Mouse (Mus musculus) embryonic facial prominence, embryonic 14.5 days (tissue): ENCODE results near the gene 4921511C20Rik. TPM values are rescaled to one million over a fixed set of nuclear protein-coding genes. Genes with fewer than 3 reads are reported as not detected.

Source experiments
- ATAC-seq: fragments of 200-750 bp; cut with Nextera tagmentation; 2 replicates; pipeline ENCODE4 v1.8.0; 2017; ENCODE audit warnings: low read depth, moderate number of reproducible peaks, moderate TSS enrichment
- DNase-seq: peaks from one replicate; pipeline ENCODE4 v3.0.0-alpha.2; 2015; ENCODE audit warnings: low spot score
- H3K27ac ChIP-seq: fragments of 300-500 bp; sonication (generic); replicated peaks from 2 replicates; pipeline ENCODE4 v1.5.1; 2014; ENCODE audit warnings: low read depth, mild to moderate bottlenecking, low read length, moderate library complexity
- H3K27me3 ChIP-seq: fragments of 300-500 bp; sonication (generic); replicated peaks from 2 replicates; pipeline ENCODE4 v1.6.1; 2014; ENCODE audit warnings: low read length; ENCODE audit not compliant: control insufficient read depth, insufficient read depth
- H3K36me3 ChIP-seq: fragments of 300-500 bp; sonication (generic); 2 replicates; pipeline ENCODE4 v1.6.1; 2014; ENCODE audit warnings: low read length, mixed read lengths; ENCODE audit not compliant: control insufficient read depth, insufficient read depth
- H3K4me1 ChIP-seq: fragments of 300-500 bp; sonication (generic); 2 replicates; pipeline ENCODE4 v1.6.1; 2014; ENCODE audit warnings: antibody characterized with exemption, low read length; ENCODE audit not compliant: control insufficient read depth, insufficient read depth
- H3K4me2 ChIP-seq: fragments of 300-500 bp; sonication (generic); 2 replicates; pipeline ENCODE4 v1.6.1; 2014; ENCODE audit warnings: low read depth, mild to moderate bottlenecking, low read length, moderate library complexity, mixed read lengths
- H3K4me3 ChIP-seq: fragments of 300-500 bp; sonication (generic); 2 replicates; pipeline ENCODE4 v1.5.1; 2014; ENCODE audit warnings: low read depth, mild to moderate bottlenecking, low read length
- H3K9ac ChIP-seq: fragments of 300-500 bp; sonication (generic); 2 replicates; pipeline ENCODE4 v1.6.1; 2014; ENCODE audit warnings: low read depth, mild to moderate bottlenecking, low read length, moderate library complexity, mixed read lengths
- H3K9me3 ChIP-seq: fragments of 300-500 bp; sonication (generic); 2 replicates; pipeline ENCODE4 v1.6.1; 2016; ENCODE audit warnings: low read length; ENCODE audit not compliant: control insufficient read depth
- WGBS: fragments of 180-500 bp; shearing (Covaris S2); extraction: QIAGEN DNeasy Blood & Tissue Kit; methylation state at CpG from one replicate; pipeline ENCODE4 v1.1.7; 2014; 5-methylcytosine and 5-hydroxymethylcytosine counted together
- polyA plus RNA-seq: library from polyadenylated mRNA; unstranded; fragments of >200 nt; fragmentation: Nextera tagmentation; extraction: Ambion mirVana; gene quantifications from 2 replicates; pipeline ENCODE4 v1.2.1, GENCODE M21; 2014

Gene 4921511C20Rik
- not detected in 2 replicates for polyA plus RNA-seq

GRCm38 (mm10) chrX:127393993-127394392 is at the start of gene 4921511C20Rik:
Gene 4921511C20Rik (plus strand): TSS chrX:127394293.
- H3K4me2 ChIP-seq = no peak within 1 kb of the TSS
- no peak within 1 kb of the TSS for H3K9ac ChIP-seq
- ATAC-seq = no peak
- no peaks in the 10 kb centered on the region for H3K36me3 ChIP-seq
- H3K4me3 ChIP-seq = no peak within 1 kb of the TSS
- no peaks in the 10 kb centered on the region for H3K9me3 ChIP-seq
- H3K4me1 ChIP-seq = no peaks in the 10 kb centered on the region
- DNase-seq = no peak
- no peak within 1 kb of the TSS for H3K27ac ChIP-seq
- 83% methylated on average over 2 of the region's 2 CpGs for WGBS
- no peaks in the 10 kb centered on the region for H3K27me3 ChIP-seq
